Mouse (Mus musculus): ENCODE data around the gene Grik1.

Grik1 gene

DNA sequence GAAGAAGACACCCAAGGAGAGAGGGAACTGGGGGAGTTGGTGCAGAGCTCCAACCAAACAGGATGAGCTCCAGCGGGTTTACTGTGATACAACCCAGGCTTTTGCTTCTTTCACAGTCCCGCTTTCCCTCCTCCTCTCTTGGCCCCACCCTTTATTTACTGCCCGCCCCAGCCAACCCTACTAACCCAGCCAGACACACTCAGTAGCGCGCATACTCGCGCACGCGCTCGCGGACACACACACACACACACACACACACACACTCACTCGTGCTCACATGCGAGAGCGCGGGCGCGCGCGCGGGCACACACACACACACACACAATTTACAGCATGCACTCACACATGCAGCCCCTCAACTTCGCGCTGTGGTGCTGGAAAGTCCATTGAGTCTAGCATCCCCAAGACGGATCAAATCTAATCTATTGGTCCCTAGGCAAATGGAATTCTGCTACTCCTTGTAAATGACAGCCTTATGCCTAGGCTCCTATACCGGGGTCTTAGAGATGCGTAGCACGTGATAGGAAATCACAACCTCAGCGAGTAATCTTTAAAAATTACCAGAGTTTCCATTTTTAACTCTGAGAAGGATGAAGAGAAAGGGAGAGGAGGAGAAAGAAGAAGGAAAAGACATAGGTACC lies at the start of gene Grik1:
Gene Grik1 (minus strand): TSS at position 134 of the 641 bp plus-strand sequence.
- no peak for DNase-seq (ENCODE audit: low spot score)

DNA sequence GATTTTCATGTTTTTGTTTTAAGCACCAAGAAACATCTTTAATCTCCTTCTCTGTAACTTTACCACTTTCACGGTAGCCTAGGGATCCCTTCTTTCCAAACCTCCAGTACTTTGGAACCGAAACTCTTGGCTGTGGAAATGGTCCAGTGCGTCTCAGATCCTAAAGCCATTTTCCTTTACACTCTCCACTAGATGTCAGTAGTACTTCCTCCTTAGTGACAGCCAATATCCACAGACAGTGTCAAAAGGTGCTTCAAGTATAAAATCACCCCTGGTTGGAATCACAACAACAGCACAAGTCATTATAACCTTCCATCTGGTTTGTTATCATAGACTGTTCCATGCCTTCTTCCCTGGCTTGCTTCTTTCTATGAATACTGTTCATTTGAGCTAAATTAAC lies 4.1 kb upstream of the Grik1 start:
- DNase-seq (ENCODE audit: low spot score) = no peak

DNA sequence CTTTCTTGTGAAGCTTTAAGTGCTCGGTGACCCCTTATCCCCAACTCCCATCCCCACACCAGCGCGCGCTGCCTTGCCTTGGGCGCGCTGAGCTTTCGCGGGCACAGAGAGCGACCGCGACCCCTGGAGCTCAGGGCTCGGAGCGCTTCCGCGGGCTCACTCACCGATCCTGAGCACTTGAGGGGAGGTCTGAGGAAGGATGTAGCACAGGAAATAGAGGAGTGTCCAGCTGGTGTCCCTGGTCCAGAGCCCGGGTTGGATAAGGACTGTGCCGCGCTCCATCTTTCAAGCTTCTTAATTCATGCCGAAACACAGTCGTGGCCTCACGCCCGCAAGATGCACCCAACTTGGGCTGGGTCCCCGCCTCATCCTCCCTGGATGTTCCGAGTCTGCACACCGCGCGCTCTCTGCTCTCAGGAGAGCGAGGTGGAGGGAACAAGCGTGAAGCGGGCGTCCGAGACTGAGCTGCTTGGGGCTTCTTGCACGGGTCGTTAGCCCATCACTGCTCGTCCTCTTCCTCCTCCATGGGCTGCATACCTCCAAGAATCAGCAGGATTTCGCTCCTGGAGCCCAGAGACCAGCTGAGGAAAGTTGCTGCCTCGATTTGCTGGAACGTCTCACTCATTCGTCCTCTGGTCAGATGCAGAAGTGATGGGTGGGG lies 514 bp downstream of the Grik1 start:
- no peak for DNase-seq (ENCODE audit: low spot score)

DNA sequence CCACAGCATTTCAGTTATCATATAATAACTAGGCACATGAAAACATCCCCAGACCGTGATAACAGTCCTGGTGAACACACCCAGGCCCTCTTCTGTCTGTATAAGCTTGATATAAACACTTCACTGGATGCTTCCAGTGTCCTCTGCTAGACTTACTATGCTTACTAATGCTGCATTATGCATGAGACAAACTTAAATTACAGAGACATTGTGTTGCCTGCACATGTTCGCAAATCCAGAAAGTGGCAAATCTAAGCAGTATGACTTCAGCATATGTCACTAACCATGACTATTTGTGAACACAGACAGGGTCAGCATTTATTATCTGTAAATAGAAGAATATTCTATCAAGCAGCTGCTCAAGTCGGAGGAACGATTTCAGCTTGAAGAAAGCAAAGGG lies 31.7 kb downstream of the Grik1 start:
- no peak for DNase-seq (ENCODE audit: low spot score)

DNA sequence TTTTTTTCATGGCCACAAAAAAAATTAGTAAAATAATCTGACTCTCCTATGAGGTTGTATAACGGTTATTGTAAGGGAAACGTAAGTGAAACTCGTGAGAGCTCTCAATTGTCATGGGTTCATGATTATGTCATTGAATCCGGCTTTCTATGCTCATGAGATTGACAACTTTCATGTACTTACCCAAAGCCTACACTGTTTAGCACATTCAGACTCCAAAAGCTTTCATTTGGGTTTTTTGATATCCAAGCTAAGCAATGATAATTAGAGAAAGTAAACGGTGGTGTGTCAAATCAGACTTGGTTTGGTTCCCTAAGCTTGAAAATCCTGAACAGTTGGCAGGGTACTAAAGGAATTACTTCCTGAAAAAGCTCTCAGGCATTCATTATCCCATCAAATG lies 33.0 kb downstream of the Grik1 start:
- no peak for DNase-seq (ENCODE audit: low spot score)

DNA sequence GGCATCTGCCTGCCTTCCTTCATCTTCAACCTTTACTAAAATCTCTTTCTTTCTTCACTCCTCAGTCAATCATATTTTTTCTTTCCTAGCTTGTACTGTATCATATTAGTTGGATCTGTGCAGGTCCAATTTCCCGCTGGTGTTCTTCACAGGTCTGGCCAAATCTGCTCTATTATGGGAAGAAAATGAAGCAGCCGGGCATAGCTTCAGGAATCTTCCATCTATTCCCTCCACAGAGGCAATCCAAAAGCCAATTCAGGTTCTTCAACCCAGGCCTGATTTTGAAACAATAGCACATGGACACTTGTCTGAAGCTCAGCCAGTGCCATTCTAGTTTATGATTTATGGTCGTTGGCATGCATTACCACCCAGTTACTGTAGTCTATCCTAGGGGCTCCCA lies 34.0 kb downstream of the Grik1 start:
- no peak for DNase-seq (ENCODE audit: low spot score)

DNA sequence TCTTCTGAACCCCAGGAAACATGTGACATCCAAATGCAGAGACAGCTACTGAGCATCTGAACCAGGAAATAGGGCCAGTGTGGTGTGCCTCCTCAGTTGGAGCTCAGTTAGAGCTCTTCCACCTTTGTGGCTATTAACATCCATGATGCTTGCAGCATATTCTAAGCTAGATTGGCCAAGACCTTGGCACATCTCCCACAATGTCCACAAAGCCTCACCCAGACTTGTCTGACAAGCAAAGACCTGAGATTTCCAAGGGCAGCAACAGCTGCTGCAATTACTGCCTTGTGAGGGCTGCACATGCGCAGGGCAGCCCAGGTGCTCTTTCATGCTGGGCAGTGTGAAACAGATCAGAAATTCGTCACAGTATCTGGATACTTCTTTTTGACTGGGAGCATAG lies 37.4 kb downstream of the Grik1 start:
- no peak for DNase-seq (ENCODE audit: low spot score)

DNA sequence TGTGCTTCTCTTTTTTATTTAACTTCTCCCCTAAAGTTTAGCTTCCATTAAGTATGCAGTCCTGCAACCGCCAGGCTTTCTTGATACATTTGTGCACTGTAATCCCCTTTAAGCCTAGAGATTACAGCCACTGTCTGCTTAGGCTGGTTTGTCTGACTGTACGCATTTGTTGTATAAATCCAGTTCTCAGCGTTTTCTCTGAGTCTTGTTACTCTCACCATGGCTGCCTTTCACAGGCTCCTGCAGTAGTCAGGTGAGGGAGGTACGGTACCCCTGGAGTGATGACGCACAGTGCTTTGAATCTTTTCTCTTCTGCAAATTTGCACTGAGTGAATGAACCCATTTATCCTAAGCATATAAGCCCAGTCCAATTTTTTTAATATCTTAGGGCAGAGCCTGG lies 39.0 kb downstream of the Grik1 start:
- no peak for DNase-seq (ENCODE audit: low spot score)

DNA sequence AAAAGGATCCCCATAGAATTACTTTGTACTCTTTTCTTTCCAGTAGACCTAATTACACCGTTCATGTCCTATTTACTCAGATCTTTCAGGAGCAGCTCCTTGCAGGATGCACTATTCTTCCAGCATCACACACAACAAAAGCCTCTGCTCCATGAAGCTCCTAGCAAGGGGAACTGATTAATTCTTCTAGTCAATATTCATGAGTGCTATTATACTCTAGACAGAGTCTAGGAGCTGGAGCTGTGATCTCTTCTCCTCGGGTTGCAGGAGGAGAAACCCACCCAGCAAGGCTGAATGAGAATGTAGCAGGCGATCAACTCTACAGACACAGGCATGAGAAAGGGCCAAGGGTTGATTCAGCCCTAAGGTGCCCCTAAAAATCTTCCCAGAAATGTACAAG lies 40.2 kb downstream of the Grik1 start:
- DNase-seq (ENCODE audit: low spot score) = no peak

DNA sequence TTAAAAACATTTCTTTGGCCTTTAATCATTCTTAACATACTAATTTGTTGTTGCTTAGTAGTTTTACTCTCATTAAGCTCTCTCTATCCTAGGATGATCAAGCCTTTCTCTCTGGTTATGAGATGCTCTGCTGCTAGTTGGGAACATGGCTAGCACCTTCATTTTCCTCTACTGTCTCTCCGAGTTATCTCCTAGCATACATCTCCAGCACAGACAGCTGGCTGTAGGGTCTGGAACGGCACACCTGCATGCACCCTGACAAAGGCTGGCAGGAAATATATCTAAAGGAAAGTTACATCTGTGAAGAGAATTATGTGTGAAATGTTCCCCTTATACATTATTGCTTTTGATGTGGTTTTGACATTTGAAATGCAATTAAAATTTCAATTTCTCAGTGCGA lies 42.5 kb downstream of the Grik1 start:
- DNase-seq (ENCODE audit: low spot score) = no peak

DNA sequence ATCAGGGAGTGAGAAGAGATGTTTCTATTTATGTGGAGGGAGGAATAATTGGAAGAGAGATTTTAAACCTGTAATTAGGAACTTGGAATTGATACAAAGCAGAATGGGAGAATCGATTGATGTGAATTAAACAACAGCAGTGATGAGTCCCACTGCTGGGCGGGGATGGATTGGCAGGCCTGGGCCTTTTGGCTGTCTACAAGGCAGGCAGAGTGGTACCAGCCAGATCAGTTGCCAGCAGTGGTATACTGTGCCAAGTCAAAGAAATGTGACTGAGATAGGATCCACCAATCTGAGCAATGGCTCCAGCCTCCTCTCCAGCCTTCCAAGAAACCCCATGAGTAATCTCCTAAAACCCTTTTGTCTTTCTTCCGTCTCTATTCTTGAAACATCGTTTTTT lies 45.4 kb downstream of the Grik1 start:
- DNase-seq (ENCODE audit: low spot score) = no peak

DNA sequence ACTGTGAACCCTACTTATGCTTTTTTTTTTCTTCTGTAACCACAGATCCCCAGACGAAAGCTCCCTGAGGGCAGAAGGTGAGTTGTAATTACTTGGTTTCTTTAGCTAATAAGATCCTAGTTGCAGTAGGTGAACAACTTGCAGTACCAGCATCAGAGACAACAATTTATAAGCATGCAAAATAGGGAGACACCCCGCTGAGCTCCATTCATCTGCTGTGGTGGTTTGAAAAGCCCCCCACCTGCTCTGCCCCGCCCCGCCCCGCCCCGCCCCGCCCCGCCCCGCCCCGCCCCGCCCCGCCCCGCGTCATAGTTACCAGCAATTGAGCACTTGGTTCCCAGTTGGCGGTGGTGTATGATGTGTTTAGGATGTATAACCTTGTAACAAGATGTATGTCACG lies 64.4 kb downstream of the Grik1 start:
- no peak for DNase-seq (ENCODE audit: low spot score)

DNA sequence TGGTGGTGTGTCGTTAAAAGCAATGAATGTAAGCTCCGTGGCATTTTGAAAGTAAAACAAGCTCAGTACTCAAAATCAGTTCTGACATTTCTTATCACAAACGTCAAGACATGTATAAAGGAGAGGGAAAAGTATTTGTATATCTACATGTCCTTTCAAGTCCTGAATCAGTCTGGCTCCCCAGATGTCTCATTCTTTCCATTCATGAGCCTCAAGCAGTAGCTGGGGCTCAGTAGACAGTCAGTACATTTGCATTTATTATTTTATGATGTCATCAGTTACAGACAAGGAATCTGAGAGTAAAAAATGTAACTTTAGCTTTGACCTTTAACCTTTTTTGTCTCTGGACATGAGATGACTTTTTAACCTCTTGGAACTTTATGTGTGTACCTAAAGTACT lies 68.1 kb downstream of the Grik1 start:
- no peak for DNase-seq (ENCODE audit: low spot score)

DNA sequence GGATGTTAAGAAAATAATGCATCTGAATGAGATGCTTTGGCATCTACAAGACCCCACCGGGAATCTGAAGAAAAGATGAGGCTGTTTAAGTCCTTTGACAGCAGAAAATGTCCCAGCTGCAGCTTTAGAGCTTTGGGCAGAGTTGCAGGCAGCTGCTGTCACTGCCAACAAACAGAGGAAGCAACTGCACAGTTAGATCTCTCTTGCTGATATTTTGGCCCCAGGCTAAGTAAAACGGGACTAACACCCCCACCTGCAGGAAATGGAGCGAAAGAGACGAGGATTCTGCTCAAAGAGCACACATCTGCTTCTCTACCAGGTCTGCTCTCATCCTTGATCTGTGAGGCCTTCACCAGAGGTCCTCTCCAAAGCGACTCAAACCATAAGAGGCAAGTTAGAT lies 77.5 kb downstream of the Grik1 start:
- DNase-seq (ENCODE audit: low spot score) = no peak

DNA sequence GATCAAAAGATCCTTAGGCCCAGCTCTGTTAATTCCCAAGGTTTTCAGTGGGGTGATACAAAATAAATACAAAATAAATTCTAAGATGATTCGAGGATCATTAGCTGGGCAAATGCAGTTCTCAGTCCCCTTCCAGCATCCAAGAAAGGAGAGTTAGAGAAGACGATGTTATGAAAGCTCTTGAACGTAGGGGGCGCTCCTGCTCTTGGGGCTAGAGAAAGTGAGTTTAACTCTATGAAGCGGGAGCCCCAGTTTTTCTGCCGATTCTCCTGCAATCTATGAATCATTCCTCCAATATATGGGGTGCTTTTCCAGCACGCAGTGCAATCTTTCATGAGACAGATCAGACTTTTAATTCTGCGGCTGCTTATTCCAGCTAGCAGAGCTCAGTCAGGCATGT lies 78.2 kb downstream of the Grik1 start:
- DNase-seq (ENCODE audit: low spot score) = peak; percentile 5

DNA sequence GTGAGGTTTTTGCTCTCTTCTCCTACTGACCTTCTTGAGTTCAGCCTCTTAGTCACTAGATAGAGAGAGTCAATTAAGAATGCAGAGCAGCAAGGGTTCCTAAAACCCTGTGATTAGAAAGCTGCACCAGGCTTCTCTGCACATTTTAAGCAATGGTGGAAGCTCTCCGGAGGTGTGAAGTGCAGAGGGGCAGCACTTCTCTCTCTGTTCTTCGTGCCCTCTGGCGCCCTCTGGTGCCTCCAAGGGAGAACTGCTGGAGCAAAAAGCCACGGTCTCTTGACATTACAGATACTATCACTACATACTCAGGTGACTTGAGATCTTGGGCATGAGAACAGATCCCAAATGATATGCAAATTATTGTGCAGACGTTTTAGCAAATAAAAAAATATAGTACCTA lies 85.7 kb downstream of the Grik1 start:
- DNase-seq (ENCODE audit: low spot score) = peak; percentile 22

DNA sequence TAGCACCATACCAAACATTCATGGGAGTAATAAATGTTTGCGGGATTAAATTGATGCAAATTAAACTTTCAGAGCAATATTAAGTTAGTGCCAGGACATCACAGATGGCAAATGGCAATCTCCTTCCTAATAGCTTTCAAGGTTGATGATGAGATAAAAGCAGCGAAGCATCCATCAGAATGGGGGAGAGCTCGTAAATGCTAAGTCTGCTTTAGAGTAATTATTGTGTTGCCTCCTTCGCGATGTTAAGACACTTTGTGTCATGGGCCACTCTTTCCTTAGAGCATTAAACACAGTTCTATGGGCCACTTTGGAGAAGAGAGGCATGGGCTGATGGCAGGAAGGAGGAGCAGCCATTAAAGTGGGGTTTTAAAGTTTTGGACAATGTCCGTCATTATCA lies 86.1 kb downstream of the Grik1 start:
- DNase-seq (ENCODE audit: low spot score) = no peak

DNA sequence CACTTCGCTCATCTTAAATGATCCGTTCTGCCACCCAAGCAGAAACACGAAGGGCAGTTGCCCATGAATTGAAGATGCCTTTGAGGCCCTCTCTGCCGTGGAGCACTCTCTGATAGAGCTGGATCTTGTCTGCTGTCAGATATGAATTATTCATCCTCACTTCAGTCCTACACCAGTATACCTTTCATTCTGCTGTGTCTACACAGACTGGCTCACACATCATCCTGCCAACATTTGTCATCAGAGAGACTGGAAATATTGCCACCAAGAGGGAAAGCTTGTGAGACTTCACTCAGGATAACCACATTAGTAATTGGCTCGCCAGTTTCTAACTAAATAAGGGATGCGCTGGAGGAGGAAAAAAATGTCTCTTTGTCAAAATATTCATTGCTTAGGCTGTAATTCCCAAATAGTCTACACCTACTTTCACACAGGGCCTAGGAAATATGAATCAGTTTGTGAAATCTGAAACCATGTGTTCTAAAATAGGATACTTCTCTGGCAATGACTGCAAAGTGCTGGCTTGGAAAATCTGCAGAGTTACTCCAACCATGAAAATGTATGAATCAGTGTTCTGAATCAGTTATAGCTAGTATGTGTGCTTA lies 102.5 kb downstream of the Grik1 start:
- no peak for DNase-seq (ENCODE audit: low spot score)

DNA sequence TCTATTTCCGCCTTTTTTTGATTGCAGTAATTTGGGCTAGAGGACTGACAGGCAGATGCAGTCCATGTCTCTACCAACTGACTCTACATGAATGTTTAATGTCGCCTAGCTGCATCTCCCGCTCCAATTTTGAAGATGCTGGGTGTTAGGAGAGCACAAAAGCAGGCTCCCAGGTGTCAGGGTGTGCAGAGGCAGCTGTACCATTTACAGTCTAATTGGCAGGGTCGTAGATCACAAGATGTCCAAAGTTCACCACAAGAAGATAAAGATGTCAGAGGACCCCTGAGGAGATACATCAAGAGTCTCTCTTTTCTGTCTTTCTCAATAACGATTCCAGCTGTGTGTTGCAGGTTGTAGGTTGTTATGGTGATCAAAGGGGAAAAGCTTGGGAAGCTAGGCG lies 111.3 kb downstream of the Grik1 start:
- DNase-seq (ENCODE audit: low spot score) = no peak

DNA sequence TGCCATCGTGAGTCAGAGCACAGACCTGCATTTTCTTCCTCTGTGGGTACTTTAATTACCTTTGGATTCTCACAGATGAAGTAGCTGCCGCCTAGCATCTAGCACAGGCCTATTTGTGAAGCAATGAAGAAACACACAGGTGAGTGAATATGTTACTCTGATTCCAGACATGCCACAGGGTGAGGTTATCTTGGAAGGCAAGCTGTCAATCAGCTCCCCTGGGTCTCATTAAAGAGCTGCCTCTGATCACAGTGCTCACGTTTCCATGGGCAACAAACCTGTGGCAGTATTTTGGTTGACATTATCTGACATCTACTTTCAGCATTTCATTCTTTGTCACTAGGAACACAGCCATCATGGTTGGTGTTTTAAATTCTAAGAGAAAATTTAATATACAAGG lies 112.7 kb downstream of the Grik1 start:
- DNase-seq (ENCODE audit: low spot score) = no peak

DNA sequence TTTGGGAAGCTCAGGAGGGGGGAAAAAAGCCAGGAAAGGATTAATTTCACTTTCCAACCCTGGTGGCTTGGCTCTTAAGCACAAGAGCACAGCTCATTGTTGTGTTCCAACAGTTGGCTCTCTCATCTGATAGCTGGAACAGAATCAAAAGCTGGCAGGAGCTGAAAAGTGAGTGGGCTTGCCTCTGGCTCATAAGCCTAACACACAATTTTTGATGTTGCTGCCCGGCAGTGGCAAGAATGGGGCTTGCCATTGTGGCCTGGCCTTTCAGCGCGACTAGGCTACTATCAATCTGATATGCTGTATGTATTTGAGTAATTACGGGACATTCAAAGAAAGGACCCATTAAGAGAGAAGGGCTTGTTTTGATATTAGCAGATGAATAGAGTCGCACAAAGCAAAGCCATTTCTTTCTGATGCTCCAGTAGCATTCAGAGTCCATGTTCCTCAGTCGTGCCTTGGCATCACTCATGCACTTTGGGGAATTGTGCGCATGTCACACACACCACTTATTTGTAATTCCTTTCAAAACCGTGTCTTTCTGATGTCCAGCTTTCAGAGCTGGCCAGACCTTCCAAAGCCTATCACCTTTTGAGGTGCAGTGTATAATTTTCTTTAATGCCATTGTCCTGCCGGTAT lies 115.9 kb downstream of the Grik1 start:
- DNase-seq (ENCODE audit: low spot score) = no peak

DNA sequence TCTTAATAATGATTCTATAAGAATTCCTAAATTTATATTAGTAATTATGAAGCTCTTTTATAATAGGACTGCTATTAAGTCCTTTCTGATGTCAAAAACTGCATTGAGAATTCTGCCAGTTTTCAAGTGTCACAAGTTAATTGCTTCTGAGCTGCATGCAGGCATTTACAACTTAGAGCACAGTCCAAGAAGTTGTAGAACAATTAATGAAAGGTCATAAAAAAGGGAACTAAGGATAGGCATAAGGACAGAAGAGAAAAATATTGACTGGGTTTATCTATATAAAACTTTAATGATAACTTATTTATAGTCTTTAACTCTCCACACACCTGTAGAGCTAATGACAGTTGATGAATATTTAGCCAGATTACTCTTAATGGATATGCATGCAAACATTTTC lies 123.5 kb downstream of the Grik1 start:
- no peak for DNase-seq (ENCODE audit: low spot score)

DNA sequence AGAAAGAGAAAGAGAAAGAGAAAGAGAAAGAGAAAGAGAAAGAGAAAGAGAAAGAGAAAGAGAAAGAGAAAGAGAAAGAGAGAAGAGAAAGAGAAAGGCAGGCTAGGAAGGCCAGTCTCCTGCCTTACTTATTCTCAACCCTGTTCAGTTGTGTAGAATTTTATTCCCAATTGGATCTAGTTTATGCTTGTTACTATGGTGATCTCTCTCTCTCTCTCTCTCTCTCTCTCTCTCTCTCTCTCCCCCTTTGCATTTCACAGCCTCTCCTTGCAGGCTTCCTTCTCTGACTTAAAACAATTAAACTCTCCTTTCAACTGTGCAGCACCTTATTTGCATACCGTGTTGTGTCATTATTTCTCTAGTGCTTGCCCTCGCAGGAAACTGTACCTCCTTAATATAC lies 147.5 kb downstream of the Grik1 start:
- no peak for DNase-seq (ENCODE audit: low spot score)

All from testis, postnatal 14 days (tissue).